Mouse (Mus musculus) heart, adult 2 months (tissue): ENCODE results near the gene Evi5l.

Experiments used
- CTCF ChIP-seq: fragments of 200-600 bp; IDR thresholded peaks from 2 replicates; pipeline ENCODE4 v1.8.1; 2022; ENCODE audit warnings: antibody characterized with exemption, mild to moderate bottlenecking, moderate library complexity
- POLR2A ChIP-seq: fragments of 200-500 bp; IDR thresholded peaks from 2 replicates; pipeline ENCODE4 v1.6.1; 2011; ENCODE audit warnings: mild to moderate bottlenecking, low read depth, low read length, control low read depth; ENCODE audit not compliant: insufficient read depth

DNA sequence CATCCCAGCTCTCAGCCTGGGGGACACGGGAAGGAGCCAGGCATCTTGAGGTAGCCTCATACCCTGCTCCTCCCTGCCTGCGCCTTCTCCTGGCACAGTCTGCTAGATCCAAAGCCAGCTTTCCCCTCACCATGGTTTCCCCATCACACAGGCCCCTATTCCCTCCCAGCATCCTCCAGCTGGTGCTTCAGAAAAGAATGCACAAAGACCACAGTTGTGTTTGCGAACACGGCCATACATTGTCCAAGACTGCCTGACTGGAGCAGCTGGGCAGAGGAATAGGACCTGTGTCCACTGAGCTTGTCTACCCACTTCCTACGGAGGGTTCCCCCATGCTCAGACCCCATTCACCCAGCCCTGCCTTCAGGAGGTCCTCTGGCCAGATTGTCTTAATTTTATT, 25.9 kb downstream of the Evi5l start:
- TF ChIP-seq POLR2A: no peak
- no peak for TF ChIP-seq CTCF
